Comparison of ENCODE assay signal across 12 mouse cellular contexts in genomic region chr11:119192176-119192575, GRCm38 (mm10).
"Had no signal": no experiment of that assay in that cellular context is flagged by ENCODE, and none has a peak within 500 bp of the region (broad histone marks: within the 10 kb centered on the region; RNA-seq: fewer than 3 reads in every experiment).

No protein-coding gene starts in this region.

- DNase-seq: kidney, adult 11 months; kidney, postnatal 10 days; lung, embryonic 14.5 days; right cerebral cortex, postnatal 14 days; thymus, adult 2 months; thymus, postnatal 25 days had no signal

- H3K4me2 ChIP-seq: limb, embryonic 12.5 days; liver, embryonic 12.5 days; lung, embryonic 14.5 days; midbrain, embryonic 12.5 days; stomach, embryonic 15.5 days had no signal

- ATAC-seq: liver, embryonic 12.5 days; midbrain, embryonic 16.5 days had no signal

- H3K9ac ChIP-seq: limb, embryonic 12.5 days; liver, embryonic 12.5 days; lung, embryonic 14.5 days; midbrain, embryonic 12.5 days; stomach, embryonic 15.5 days had no signal

- H3K27ac ChIP-seq: left cerebral cortex, adult 2 months; limb, embryonic 12.5 days; liver, embryonic 12.5 days; midbrain, embryonic 12.5 days; stomach, embryonic 15.5 days had no signal

- H3K4me3 ChIP-seq: left cerebral cortex, adult 2 months; limb, embryonic 12.5 days; liver, embryonic 12.5 days; midbrain, embryonic 12.5 days; stomach, embryonic 15.5 days had no signal

- H3K27me3 ChIP-seq: limb, embryonic 12.5 days; midbrain, embryonic 12.5 days; stomach, embryonic 15.5 days had no signal

- H3K36me3 ChIP-seq: liver, embryonic 12.5 days; midbrain, embryonic 12.5 days; stomach, embryonic 15.5 days had no signal

- H3K9me3 ChIP-seq: limb, embryonic 12.5 days; liver, embryonic 12.5 days; midbrain, embryonic 12.5 days; stomach, embryonic 15.5 days had no signal
